25 mouse cellular contexts compared by ENCODE assay signal in genomic region chr8:54331883-54332282, GRCm38 (mm10).
DNase-seq lines count a peak whose midpoint lies in the region; ATAC-seq and TF ChIP-seq lines count a peak whose summit lies in the region.
"Had no signal": no experiment of that assay in that cellular context is flagged by ENCODE, and none has a peak within 500 bp of the region (broad histone marks: within the 10 kb centered on the region; RNA-seq: fewer than 3 reads in every experiment).

No protein-coding gene starts in this region.

- TF ChIP-seq CTCF in intestine, postnatal 0 days (IDR thresholded peaks at IDR 0.05; ENCODE audit: low read depth): peak; percentile 49
- TF ChIP-seq CTCF in lung, postnatal 0 days (IDR thresholded peaks at IDR 0.05): peak; percentile 21; the same call in 1 of the 2 replicates
- peak; percentile 48 for TF ChIP-seq CTCF in stomach, postnatal 0 days (IDR thresholded peaks at IDR 0.05; ENCODE audit: low read depth)
- TF ChIP-seq CTCF in gastrocnemius, adult 2 months (IDR thresholded peaks at IDR 0.05): no peak

- no peaks in the 10 kb centered on the region for H3K4me1 ChIP-seq in intestine, postnatal 0 days (replicated peaks; ENCODE audit: control insufficient read depth, insufficient read depth, low read length)
- H3K4me1 ChIP-seq in intestine, embryonic 15.5 days (replicated peaks): no peaks in the 10 kb centered on the region
- H3K4me1 ChIP-seq in lung, postnatal 0 days (ENCODE audit: insufficient read depth, low read depth, low read length): no peaks in the 10 kb centered on the region
- no peaks in the 10 kb centered on the region for H3K4me1 ChIP-seq in stomach, postnatal 0 days (replicated peaks; ENCODE audit: control insufficient read depth, insufficient read depth)
- H3K4me1 ChIP-seq: embryonic facial prominence, embryonic 13.5 days; forebrain, embryonic 13.5 days; heart, embryonic 15.5 days; hindbrain, embryonic 10.5 days; hindbrain, embryonic 15.5 days had no signal

- TF ChIP-seq EP300 in lung, postnatal 0 days (IDR thresholded peaks at IDR 0.05): no peak
- TF ChIP-seq EP300 in stomach, postnatal 0 days (optimal IDR thresholded peaks at IDR 0.05): no peak

- no peaks in the 10 kb centered on the region for H3K27me3 ChIP-seq in intestine, postnatal 0 days (replicated peaks; ENCODE audit: control insufficient read depth, insufficient read depth, low read length)
- no peaks in the 10 kb centered on the region for H3K27me3 ChIP-seq in intestine, embryonic 15.5 days (replicated peaks)
- H3K27me3 ChIP-seq in lung, postnatal 0 days (replicated peaks; ENCODE audit: insufficient read depth, low read length): no peaks in the 10 kb centered on the region
- H3K27me3 ChIP-seq in stomach, postnatal 0 days (ENCODE audit: control insufficient read depth, insufficient read depth, low read length): no peaks in the 10 kb centered on the region
- H3K27me3 ChIP-seq: CH12.LX; embryonic facial prominence, embryonic 13.5 days; forebrain, embryonic 13.5 days; heart, embryonic 15.5 days; hindbrain, embryonic 15.5 days had no signal

- no peak overlapping the region for H3K4me2 ChIP-seq in intestine, postnatal 0 days (replicated peaks; ENCODE audit: low read depth)
- H3K4me2 ChIP-seq in intestine, embryonic 15.5 days (replicated peaks): no peak overlapping the region
- no peak overlapping the region for H3K4me2 ChIP-seq in lung, postnatal 0 days (replicated peaks; ENCODE audit: low read depth, low read length)
- H3K4me2 ChIP-seq in stomach, postnatal 0 days (replicated peaks; ENCODE audit: low read depth): no peak overlapping the region
- H3K4me2 ChIP-seq: embryonic facial prominence, embryonic 13.5 days; forebrain, embryonic 13.5 days; heart, embryonic 11.5 days; heart, embryonic 15.5 days; hindbrain, embryonic 15.5 days had no signal

- no peak overlapping the region for H3K27ac ChIP-seq in intestine, postnatal 0 days (ENCODE audit: low read depth, low read length)
- H3K27ac ChIP-seq in intestine, embryonic 15.5 days: no peak overlapping the region
- no peak overlapping the region for H3K27ac ChIP-seq in lung, postnatal 0 days (ENCODE audit: low read length)
- H3K27ac ChIP-seq in stomach, postnatal 0 days (replicated peaks): no peak overlapping the region
- H3K27ac ChIP-seq in gastrocnemius, adult 2 months: no peak overlapping the region
- H3K27ac ChIP-seq: embryonic facial prominence, embryonic 13.5 days; forebrain, embryonic 13.5 days; heart, embryonic 15.5 days; hindbrain, embryonic 10.5 days; hindbrain, embryonic 15.5 days had no signal

- ATAC-seq in intestine, postnatal 0 days: no peak
- no peak for ATAC-seq in intestine, embryonic 15.5 days
- no peak for ATAC-seq in lung, postnatal 0 days
- ATAC-seq in stomach, postnatal 0 days (ENCODE audit: low FRiP score, low TSS enrichment): no peak
- ATAC-seq: activated CD4-positive, CD25-positive, alpha-beta regulatory T cell, adult 4 months; forebrain, embryonic 13.5 days; inflammation-experienced regulatory T-cells, adult 6 months; Patski had no signal

- no peaks in the 10 kb centered on the region for H3K9me3 ChIP-seq in intestine, postnatal 0 days (ENCODE audit: control insufficient read depth)
- no peaks in the 10 kb centered on the region for H3K9me3 ChIP-seq in intestine, embryonic 15.5 days
- no peaks in the 10 kb centered on the region for H3K9me3 ChIP-seq in lung, postnatal 0 days (ENCODE audit: low read length)
- no peaks in the 10 kb centered on the region for H3K9me3 ChIP-seq in stomach, postnatal 0 days (ENCODE audit: control insufficient read depth, low read length)
- H3K9me3 ChIP-seq: embryonic facial prominence, embryonic 13.5 days; forebrain, embryonic 13.5 days; heart, embryonic 15.5 days; hindbrain, embryonic 10.5 days; hindbrain, embryonic 15.5 days had no signal

- no peaks in the 10 kb centered on the region for H3K36me3 ChIP-seq in intestine, postnatal 0 days (ENCODE audit: control insufficient read depth, insufficient read depth)
- H3K36me3 ChIP-seq in intestine, embryonic 15.5 days: no peaks in the 10 kb centered on the region
- H3K36me3 ChIP-seq in lung, postnatal 0 days (ENCODE audit: insufficient read depth, low read length): no peaks in the 10 kb centered on the region
- H3K36me3 ChIP-seq in stomach, postnatal 0 days (ENCODE audit: control insufficient read depth, insufficient read depth, low read length): no peaks in the 10 kb centered on the region
- H3K36me3 ChIP-seq: embryonic facial prominence, embryonic 13.5 days; heart, embryonic 15.5 days; hindbrain, embryonic 10.5 days; hindbrain, embryonic 15.5 days had no signal

- no peak overlapping the region for H3K4me3 ChIP-seq in intestine, postnatal 0 days (ENCODE audit: low read depth, low read length)
- H3K4me3 ChIP-seq in intestine, embryonic 15.5 days (replicated peaks): no peak overlapping the region
- no peak overlapping the region for H3K4me3 ChIP-seq in lung, postnatal 0 days (ENCODE audit: low read depth, low read length)
- no peak overlapping the region for H3K4me3 ChIP-seq in stomach, postnatal 0 days (ENCODE audit: low read depth, low read length)
- H3K4me3 ChIP-seq in gastrocnemius, adult 2 months: no peak overlapping the region
- H3K4me3 ChIP-seq: embryonic facial prominence, embryonic 13.5 days; forebrain, embryonic 13.5 days; heart, embryonic 15.5 days; hindbrain, embryonic 10.5 days; hindbrain, embryonic 15.5 days had no signal

- 37% methylated on average over 1 of the region's 1 CpGs for WGBS in intestine, postnatal 0 days
- 22% methylated on average over 1 of the region's 1 CpGs for WGBS in intestine, embryonic 15.5 days
- WGBS in lung, postnatal 0 days: 22% methylated on average over 1 of the region's 1 CpGs
- 32% methylated on average over 1 of the region's 1 CpGs for WGBS in stomach, postnatal 0 days

- intact Hi-C loops in gastrocnemius, adult 2 months (cut with DNase I): no loop called here

- peak; percentile 3 for DNase-seq in embryo, embryonic 11 days
- no peak for DNase-seq in embryo, embryonic 9.5 days (ENCODE audit: extremely low spot score)
- DNase-seq in lung, postnatal 0 days (ENCODE audit: low spot score): no peak
- no peak for DNase-seq in lung, postnatal 14 days
- no peak for DNase-seq in stomach, postnatal 0 days (ENCODE audit: low spot score)
- DNase-seq in gastrocnemius, adult 2 months: no peak
- DNase-seq: adrenal gland, adult 2 months; adrenal gland, postnatal 25 days; cerebellum, adult 8-10 months; cerebellum, postnatal 14 days; gastrocnemius, postnatal 10 days; heart, adult 18-20 months; heart, postnatal 14 days had no signal

- H3K9ac ChIP-seq in intestine, postnatal 0 days (ENCODE audit: low read depth, low read length): no peak overlapping the region
- no peak overlapping the region for H3K9ac ChIP-seq in intestine, embryonic 15.5 days
- no peak overlapping the region for H3K9ac ChIP-seq in lung, postnatal 0 days (replicated peaks; ENCODE audit: low read depth)
- no peak overlapping the region for H3K9ac ChIP-seq in stomach, postnatal 0 days (ENCODE audit: low read length)
- H3K9ac ChIP-seq: embryonic facial prominence, embryonic 13.5 days; forebrain, embryonic 13.5 days; heart, embryonic 15.5 days; hindbrain, embryonic 15.5 days had no signal
